Mouse (Mus musculus) heart, postnatal 0 days (tissue): ENCODE results near the gene Hoxd3.

Experiments used
- CTCF ChIP-seq: IDR thresholded peaks from 2 replicates; pipeline ENCODE4 v1.5.1; 2016; ENCODE audit warnings: antibody characterized with exemption, control low read depth, low read depth
- EP300 ChIP-seq: IDR thresholded peaks from 2 replicates; pipeline ENCODE4 v1.6.1; 2016; ENCODE audit warnings: antibody characterized with exemption, low read depth

DNA sequence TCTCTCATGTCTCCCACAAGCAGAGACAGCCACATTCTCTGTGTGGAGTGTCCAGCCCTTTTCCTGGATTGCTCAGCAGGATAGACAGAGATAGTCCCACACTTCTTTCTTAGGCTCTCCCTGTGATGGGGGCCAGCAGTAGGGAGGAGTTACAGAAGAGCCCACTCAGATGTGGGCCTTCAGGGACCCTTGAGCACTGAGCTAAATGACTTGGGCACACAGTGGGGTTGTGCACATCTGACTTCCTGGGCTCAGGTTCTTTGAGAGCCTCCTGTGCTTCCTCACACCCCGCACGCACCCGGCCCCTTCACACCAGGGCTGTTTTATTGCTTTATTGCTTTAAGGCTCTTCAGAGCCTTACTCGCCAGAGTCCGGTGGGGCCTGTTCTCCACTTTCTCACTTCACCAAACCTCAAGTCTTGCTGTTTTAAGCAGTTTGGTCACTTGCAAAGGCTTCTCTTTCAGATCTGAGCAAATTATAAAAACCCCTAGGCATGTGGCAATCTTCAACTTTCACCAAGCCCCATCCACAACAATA is 9.3 kb downstream of the Hoxd3 start:
- TF ChIP-seq CTCF (no peak), EP300 (no peak)
